Mouse (Mus musculus): Measurements from ENCODE around the gene Slc17a8. TPM values are rescaled to one million over a fixed set of nuclear protein-coding genes. Genes with fewer than 3 reads are reported as not detected.
"Not testable (repeated sequence)": the region's sequence is repeated elsewhere in the genome, so short reads cannot be mapped to it uniquely, and the experiment has no call there.

Slc17a8 gene
- polyA plus RNA-seq, 1 experiment from 2014 or later = not detected

- Histone ChIP-seq H3K9me3 (no peaks in the 10 kb centered on the region), H3K9ac (no peak overlapping the region), H3K27ac (no peak overlapping the region), H3K4me1 (no peaks in the 10 kb centered on the region), H3K36me3 (no peaks in the 10 kb centered on the region), H3K4me2 (no peak overlapping the region), H3K27me3 (no peaks in the 10 kb centered on the region), H3K4me3 (no peak overlapping the region)
- 89% methylated on average over 1 of the region's 1 CpGs for WGBS
- no peak for ATAC-seq (ENCODE audit: insufficient number of reproducible peaks, insufficient read depth, low FRiP score, low TSS enrichment, low read depth)
Observed at GRCm38 (mm10) chr10:89588708-89589107, 32.3 kb downstream of the Slc17a8 start.

- H3K9me3 ChIP-seq = no peaks in the 10 kb centered on the region
- H3K4me3 ChIP-seq = no peak overlapping the region
- no peak overlapping the region for H3K4me2 ChIP-seq
- WGBS = 88% methylated on average over 4 of the region's 4 CpGs
- no peak overlapping the region for H3K27ac ChIP-seq
- H3K4me1 ChIP-seq = no peaks in the 10 kb centered on the region
- no peak for ATAC-seq (ENCODE audit: insufficient number of reproducible peaks, insufficient read depth, low FRiP score, low TSS enrichment, low read depth)
- no peaks in the 10 kb centered on the region for H3K36me3 ChIP-seq
- H3K27me3 ChIP-seq = no peaks in the 10 kb centered on the region
- H3K9ac ChIP-seq = no peak overlapping the region
Observed at GRCm38 (mm10) chr10:89584709-89585108, 36.3 kb downstream of the Slc17a8 start.

GRCm38 (mm10) chr10:89578801-89579200, 42.3 kb downstream of the Slc17a8 start:
- 91% methylated on average over 4 of the region's 4 CpGs for WGBS
- H3K36me3 ChIP-seq = no peaks in the 10 kb centered on the region
- ATAC-seq (ENCODE audit: insufficient number of reproducible peaks, insufficient read depth, low FRiP score, low TSS enrichment, low read depth) = no peak

GRCm38 (mm10) chr10:89577666-89578065, 43.4 kb downstream of the Slc17a8 start:
- no peaks in the 10 kb centered on the region for H3K27me3 ChIP-seq
- ATAC-seq (ENCODE audit: insufficient number of reproducible peaks, insufficient read depth, low FRiP score, low TSS enrichment, low read depth) = no peak
- no peak overlapping the region for H3K4me3 ChIP-seq
- 77% methylated on average over 3 of the region's 3 CpGs for WGBS
- no peaks in the 10 kb centered on the region for H3K9me3 ChIP-seq
- no peak overlapping the region for H3K4me2 ChIP-seq
- H3K36me3 ChIP-seq = no peaks in the 10 kb centered on the region
- H3K9ac ChIP-seq = no peak overlapping the region
- no peaks in the 10 kb centered on the region for H3K4me1 ChIP-seq
- no peak overlapping the region for H3K27ac ChIP-seq

More at GRCm38 (mm10) chr10:89578801-89579200, 42.3 kb downstream of the Slc17a8 start:
- no peaks in the 10 kb centered on the region for H3K9me3 ChIP-seq
- no peak overlapping the region for H3K9ac ChIP-seq
- no peak overlapping the region for H3K27ac ChIP-seq
- H3K4me2 ChIP-seq = no peak overlapping the region
- no peaks in the 10 kb centered on the region for H3K4me1 ChIP-seq
- no peak overlapping the region for H3K4me3 ChIP-seq
- no peaks in the 10 kb centered on the region for H3K27me3 ChIP-seq

GRCm38 (mm10) chr10:89573421-89573820, 47.6 kb downstream of the Slc17a8 start:
- 90% methylated on average over 3 of the region's 3 CpGs for WGBS

GRCm38 (mm10) chr10:89572946-89573345, 48.1 kb downstream of the Slc17a8 start:
- 79% methylated on average over 6 of the region's 6 CpGs for WGBS
- H3K27ac ChIP-seq = no peak overlapping the region
- H3K27me3 ChIP-seq = no peaks in the 10 kb centered on the region

More at GRCm38 (mm10) chr10:89573421-89573820, 47.6 kb downstream of the Slc17a8 start:
- H3K9ac ChIP-seq = no peak overlapping the region
- no peaks in the 10 kb centered on the region for H3K4me1 ChIP-seq
- H3K27ac ChIP-seq = no peak overlapping the region
- H3K36me3 ChIP-seq = no peaks in the 10 kb centered on the region
- no peak overlapping the region for H3K4me3 ChIP-seq
- no peak overlapping the region for H3K4me2 ChIP-seq
- no peaks in the 10 kb centered on the region for H3K9me3 ChIP-seq
- no peak for ATAC-seq (ENCODE audit: insufficient number of reproducible peaks, insufficient read depth, low FRiP score, low TSS enrichment, low read depth)
- no peaks in the 10 kb centered on the region for H3K27me3 ChIP-seq

GRCm38 (mm10) chr10:89567391-89567790, 53.7 kb downstream of the Slc17a8 start:
- no peak for ATAC-seq (ENCODE audit: insufficient number of reproducible peaks, insufficient read depth, low FRiP score, low TSS enrichment, low read depth)
- no peak overlapping the region for H3K9ac ChIP-seq
- 93% methylated on average over 2 of the region's 2 CpGs for WGBS
- H3K27me3 ChIP-seq = no peaks in the 10 kb centered on the region
- no peaks in the 10 kb centered on the region for H3K9me3 ChIP-seq
- no peaks in the 10 kb centered on the region for H3K4me1 ChIP-seq
- no peak overlapping the region for H3K4me2 ChIP-seq
- H3K27ac ChIP-seq = no peak overlapping the region
- H3K36me3 ChIP-seq = no peaks in the 10 kb centered on the region
- no peak overlapping the region for H3K4me3 ChIP-seq

More at GRCm38 (mm10) chr10:89572946-89573345, 48.1 kb downstream of the Slc17a8 start:
- no peaks in the 10 kb centered on the region for H3K4me1 ChIP-seq
- no peak overlapping the region for H3K9ac ChIP-seq
- ATAC-seq (ENCODE audit: insufficient number of reproducible peaks, insufficient read depth, low FRiP score, low TSS enrichment, low read depth) = no peak
- H3K4me2 ChIP-seq = no peak overlapping the region
- H3K9me3 ChIP-seq = no peaks in the 10 kb centered on the region
- no peaks in the 10 kb centered on the region for H3K36me3 ChIP-seq
- H3K4me3 ChIP-seq = no peak overlapping the region

GRCm38 (mm10) chr10:89565301-89566022, 55.6 kb downstream of the Slc17a8 start:
- no peak for ATAC-seq (ENCODE audit: insufficient number of reproducible peaks, insufficient read depth, low FRiP score, low TSS enrichment, low read depth)
- Histone ChIP-seq H3K27me3 (no peaks in the 10 kb centered on the region), H3K9me3 (no peaks in the 10 kb centered on the region), H3K4me1 (no peaks in the 10 kb centered on the region), H3K27ac (no peak overlapping the region), H3K9ac (no peak overlapping the region), H3K4me2 (no peak overlapping the region), H3K36me3 (no peaks in the 10 kb centered on the region), H3K4me3 (no peak overlapping the region)
- 85% methylated on average over 9 of the region's 9 CpGs for WGBS

- H3K4me2 ChIP-seq = no peak overlapping the region
- H3K27ac ChIP-seq = no peak overlapping the region
- WGBS = 88% methylated on average over 6 of the region's 6 CpGs
- no peaks in the 10 kb centered on the region for H3K36me3 ChIP-seq
- no peaks in the 10 kb centered on the region for H3K27me3 ChIP-seq
- no peak for ATAC-seq (ENCODE audit: insufficient number of reproducible peaks, insufficient read depth, low FRiP score, low TSS enrichment, low read depth)
- no peaks in the 10 kb centered on the region for H3K4me1 ChIP-seq
- no peak overlapping the region for H3K9ac ChIP-seq
- H3K4me3 ChIP-seq = no peak overlapping the region
- H3K9me3 ChIP-seq = no peaks in the 10 kb centered on the region
Observed at GRCm38 (mm10) chr10:89562113-89562512, 58.9 kb downstream of the Slc17a8 start.

- no peak overlapping the region for H3K27ac ChIP-seq
- no peaks in the 10 kb centered on the region for H3K9me3 ChIP-seq
- H3K4me1 ChIP-seq = no peaks in the 10 kb centered on the region
- no peak overlapping the region for H3K9ac ChIP-seq
- no peaks in the 10 kb centered on the region for H3K36me3 ChIP-seq
- no peak for ATAC-seq (ENCODE audit: insufficient number of reproducible peaks, insufficient read depth, low FRiP score, low TSS enrichment, low read depth)
- H3K27me3 ChIP-seq = no peaks in the 10 kb centered on the region
- H3K4me2 ChIP-seq = no peak overlapping the region
- no peak overlapping the region for H3K4me3 ChIP-seq
- WGBS = 65% methylated on average over 3 of the region's 3 CpGs
Observed at GRCm38 (mm10) chr10:89559351-89559750, 61.7 kb downstream of the Slc17a8 start.

GRCm38 (mm10) chr10:89554885-89555284, 66.2 kb downstream of the Slc17a8 start:
- H3K4me3 ChIP-seq; H3K27ac ChIP-seq; H3K4me2 ChIP-seq; H3K9me3 ChIP-seq; H3K9ac ChIP-seq; H3K27me3 ChIP-seq; ATAC-seq (ENCODE audit: insufficient number of reproducible peaks, insufficient read depth, low FRiP score, low TSS enrichment, low read depth); H3K36me3 ChIP-seq; H3K4me1 ChIP-seq: not testable (repeated sequence)
- 86% methylated on average over 13 of the region's 13 CpGs for WGBS

GRCm38 (mm10) chr10:89553855-89554254, 67.2 kb downstream of the Slc17a8 start:
- WGBS = 83% methylated on average over 7 of the region's 7 CpGs
- H3K36me3 ChIP-seq; ATAC-seq (ENCODE audit: insufficient number of reproducible peaks, insufficient read depth, low FRiP score, low TSS enrichment, low read depth); H3K4me1 ChIP-seq; H3K9ac ChIP-seq; H3K4me2 ChIP-seq; H3K27ac ChIP-seq; H3K9me3 ChIP-seq; H3K4me3 ChIP-seq; H3K27me3 ChIP-seq: not testable (repeated sequence)
